Mouse (Mus musculus): Measurements from ENCODE around the gene Agxt2.

Gene Agxt2

GRCm38 (mm10) chr15:10426545-10427266, 68.4 kb downstream of the Agxt2 start:
- no peak for DNase-seq

GRCm38 (mm10) chr15:10436893-10437292, 78.6 kb downstream of the Agxt2 start:
- no peak for DNase-seq

GRCm38 (mm10) chr15:10439963-10440362, 81.6 kb downstream of the Agxt2 start:
- no peak for DNase-seq

GRCm38 (mm10) chr15:10441493-10441892, 83.2 kb downstream of the Agxt2 start:
- no peak for DNase-seq

GRCm38 (mm10) chr15:10442275-10442674, 83.9 kb downstream of the Agxt2 start:
- no peak for DNase-seq

GRCm38 (mm10) chr15:10447102-10447501, 88.8 kb downstream of the Agxt2 start:
- no peak for DNase-seq
